ENCODE assay signal across 8 mouse cellular contexts in the genomic region with DNA sequence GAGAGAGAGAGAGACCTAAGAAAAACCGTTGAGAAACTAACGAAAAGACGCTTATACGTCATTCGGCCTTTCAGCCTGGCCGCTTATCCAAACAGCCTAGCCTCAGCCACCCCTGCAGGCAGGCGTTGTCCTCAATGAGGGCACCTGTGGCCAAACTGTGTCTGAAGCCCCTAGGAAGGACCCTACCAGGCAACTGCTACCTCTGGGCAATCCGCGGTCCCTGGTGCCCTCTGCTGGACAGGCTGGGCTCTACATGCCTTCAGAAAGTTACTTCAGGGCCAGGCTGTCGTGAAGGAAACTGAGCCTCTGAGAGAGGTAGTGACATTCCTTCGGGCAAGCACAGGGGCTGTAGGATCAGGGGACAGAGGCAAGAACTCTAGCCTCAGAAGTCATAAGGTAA.
DNase-seq lines count a peak whose midpoint lies in the region; ATAC-seq lines count a peak whose summit lies in the region.

No protein-coding gene starts in this region.

- DNase-seq in adrenal gland, adult (ENCODE audit: inconsistent age in 2 of 2, low spot score in 1 of 2) = peak; percentile 58 to 84
- no peak for DNase-seq in adrenal gland, adult 8-10 months
- DNase-seq in adrenal gland, postnatal 25 days = peak; percentile 63
- peak; percentile 27 for DNase-seq in fibroblast of lung, adult 2 months (ENCODE audit: low read depth)
- peak; percentile 64 for DNase-seq in left cerebral cortex, postnatal 4 days
- peak; percentile 77 for DNase-seq in right cerebral cortex, postnatal 4 days

- ATAC-seq in hematopoietic stem cell, adult 5-6 weeks (replicated peaks in 1 of 2; ENCODE audit: insufficient read depth in 1 of 2, low FRiP score in 2 of 2, low TSS enrichment in 1 of 2, low read depth in 1 of 2, poor library complexity in 2 of 2, severe bottlenecking in 2 of 2) = peak; percentile 50 to 54; a peak in 3 of 4 replicates
- peak; percentile 76 for ATAC-seq in megakaryocyte-erythroid progenitor cell, adult 5-6 weeks (replicated peaks; ENCODE audit: low FRiP score, low TSS enrichment, poor library complexity, severe bottlenecking)

- intact Hi-C loops in left cerebral cortex, postnatal 4 days (cut with DNase I) = loop anchor here (2.0 to 5.0 kb wide), 2 partner anchors 410 to 477 kb away; a partner anchor contains a TSS
